Comparison of ENCODE assay signal across 8 mouse cellular contexts in genomic region chr3:52104636-52105151, GRCm38 (mm10). TPM values are rescaled to one million over a fixed set of nuclear protein-coding genes. Genes with fewer than 3 reads are reported as not detected.
DNase-seq lines count a peak whose midpoint lies in the region; ATAC-seq and TF ChIP-seq lines count a peak whose summit lies in the region.

Gene Maml3, minus strand, starts transcription at chr3:52105076.

- no peaks in the 10 kb centered on the region for H3K9me3 ChIP-seq in hindbrain, embryonic 10.5 days
- no peaks in the 10 kb centered on the region for H3K9me3 ChIP-seq in lung, postnatal 0 days (ENCODE audit: low read length)

- DNase-seq in NIH3T3 (ENCODE audit: low read depth): peak; percentile 96
- DNase-seq in cerebellum, adult 9-10 months: peak; percentile 92
- peak; percentile 96 for DNase-seq in hindbrain, embryonic 10.5 days (ENCODE audit: low spot score)
- peak; percentile 85 to 89 for DNase-seq in layer of hippocampus, postnatal 10 days (ENCODE audit: low spot score in 2 of 2)
- DNase-seq in lung, postnatal 0 days (ENCODE audit: low spot score): peak; percentile 97
- DNase-seq in ovary, postnatal 10 days (ENCODE audit: low spot score): peak; percentile 82
- DNase-seq in thymus, postnatal 0 days (ENCODE audit: low spot score): peak; percentile 93

- H3K36me3 ChIP-seq in hindbrain, embryonic 10.5 days: no peaks in the 10 kb centered on the region
- no peaks in the 10 kb centered on the region for H3K36me3 ChIP-seq in lung, postnatal 0 days (ENCODE audit: insufficient read depth, low read length)

- no peak for TF ChIP-seq CTCF in lung, postnatal 0 days (IDR thresholded peaks at IDR 0.05)

- peak within 1 kb of the TSS; percentile 88 for H3K4me2 ChIP-seq in lung, postnatal 0 days (replicated peaks; ENCODE audit: low read depth, low read length)

- 0 out of 2 replicates have a peak, but pooled peaks have one; percentile 11 for ATAC-seq in frontal cortex, adult (ENCODE audit: low TSS enrichment)
- peak; percentile 34 for ATAC-seq in lung, postnatal 0 days

- peak within 1 kb of the TSS; percentile 75 for H3K4me3 ChIP-seq in hindbrain, embryonic 10.5 days
- H3K4me3 ChIP-seq in lung, postnatal 0 days (ENCODE audit: low read depth, low read length): peak within 1 kb of the TSS; percentile 66

- H3K27ac ChIP-seq in hindbrain, embryonic 10.5 days: peak within 1 kb of the TSS; percentile 99
- peak within 1 kb of the TSS; percentile 99 for H3K27ac ChIP-seq in lung, postnatal 0 days (ENCODE audit: low read length)

- no peaks in the 10 kb centered on the region for H3K27me3 ChIP-seq in hindbrain, embryonic 10.5 days (ENCODE audit: insufficient read depth, poor library complexity, severe bottlenecking)
- no peaks in the 10 kb centered on the region for H3K27me3 ChIP-seq in lung, postnatal 0 days (replicated peaks; ENCODE audit: insufficient read depth, low read length)

- no peak for TF ChIP-seq EP300 in lung, postnatal 0 days (IDR thresholded peaks at IDR 0.05)

- under 1% methylated on average over 44 of the region's 49 CpGs for WGBS in hindbrain, embryonic 10.5 days
- WGBS in lung, postnatal 0 days: under 1% methylated on average over 39 of the region's 49 CpGs

- H3K4me1 ChIP-seq in hindbrain, embryonic 10.5 days (replicated peaks): peaks cover 21% of the 10 kb centered on the region
- peaks cover 6% of the 10 kb centered on the region; the same call in 1 of the 2 replicates for H3K4me1 ChIP-seq in lung, postnatal 0 days (ENCODE audit: insufficient read depth, low read depth, low read length)

- peak within 1 kb of the TSS; percentile 85 for H3K9ac ChIP-seq in lung, postnatal 0 days (replicated peaks; ENCODE audit: low read depth)

RNA-seq across cellular contexts. Expression of gene Maml3, which starts in this region (rescaled TPM):
- 5.6 and 5.9 TPM in 2 replicates for polyA plus RNA-seq in hindbrain, embryonic 10.5 days (2016; fragmentation: Nextera tagmentation; extraction: Ambion mirVana)
- total RNA-seq in layer of hippocampus, postnatal 10 days (2021): 1 to 10 TPM; 6.5 to 7.2 TPM
- 5.6 and 7.2 TPM in 2 replicates for polyA plus RNA-seq in lung, postnatal 0 days (2015; fragmentation: Nextera tagmentation; extraction: Ambion mirVana)
- 1.7 and 2.6 TPM in 2 replicates for polyA plus RNA-seq in thymus, postnatal 0 days (2015; fragmentation: Nextera tagmentation; extraction: Ambion mirVana)

Comparison
In these comparisons a context has a peak if more than half of its experiments do, and no peak if none do; other contexts are left out.
1. Peak in every context shown above with its lines: DNase-seq, ATAC-seq, H3K4me3 ChIP-seq and H3K27ac ChIP-seq.